Mouse (Mus musculus) gastrocnemius, postnatal 14 days (tissue): ENCODE data around the gene Lhx4. TPM values are rescaled to one million over a fixed set of nuclear protein-coding genes. Genes with fewer than 3 reads are reported as not detected.

Experiments
- total RNA-seq, 2 experiments: library from RNA; stranded (reverse); gene quantifications; 2 replicates each; pipeline ENCODE4 v1.2.3; 2021

The Lhx4 gene
- total RNA-seq, 2 experiments from 2014 or later, result not detected

Other genes starting within 250 kb of the Lhx4 start
- 10 to 100 TPM; 50.0 to 54.9 TPM for gene Acbd6, start 193.6 kb downstream of the Lhx4 start, total RNA-seq
- gene Qsox1, start 61.2 kb upstream of the Lhx4 start, total RNA-seq, result 10 to 100 TPM; 32.3 to 33.3 TPM
- 10 to 100 TPM; 28.5 to 33.1 TPM for gene Cep350, start 221.6 kb upstream of the Lhx4 start, total RNA-seq